Mouse (Mus musculus) neural tube, embryonic 14.5 days (tissue): ENCODE measurements around the gene Calm5. TPM values are rescaled to one million over a fixed set of nuclear protein-coding genes. Genes with fewer than 3 reads are reported as not detected.
"Not testable (repeated sequence)": the region's sequence is repeated elsewhere in the genome, so short reads cannot be mapped to it uniquely, and the experiment has no call there.

Experiments
- ATAC-seq: fragments of 200-750 bp; cut with Nextera tagmentation; 2 replicates; pipeline ENCODE4 v1.8.0; 2017; ENCODE audit warnings: low read depth, mild to moderate bottlenecking, moderate TSS enrichment, moderate library complexity
- H3K27ac ChIP-seq: fragments of 300-500 bp; sonication (generic); 2 replicates; pipeline ENCODE4 v1.5.1; 2014; ENCODE audit warnings: low read depth, mild to moderate bottlenecking, control low read depth, low read length, moderate library complexity, mixed read lengths
- H3K27me3 ChIP-seq: fragments of 300-500 bp; sonication (generic); 2 replicates; pipeline ENCODE4 v1.6.1; 2014; ENCODE audit warnings: low read length; ENCODE audit not compliant: control insufficient read depth, insufficient read depth
- H3K36me3 ChIP-seq: fragments of 300-500 bp; sonication (generic); 2 replicates; pipeline ENCODE4 v1.6.1; 2014; ENCODE audit warnings: low read length, mixed read lengths; ENCODE audit not compliant: control insufficient read depth, insufficient read depth
- H3K4me1 ChIP-seq: fragments of 300-500 bp; sonication (generic); 2 replicates; pipeline ENCODE4 v1.6.1; 2014; ENCODE audit warnings: low read length; ENCODE audit not compliant: control insufficient read depth, insufficient read depth
- H3K4me2 ChIP-seq: fragments of 300-500 bp; sonication (generic); 2 replicates; pipeline ENCODE4 v1.6.1; 2014; ENCODE audit warnings: mild to moderate bottlenecking, low read depth, low read length, control low read depth
- H3K4me3 ChIP-seq: fragments of 300-500 bp; sonication (generic); 2 replicates; pipeline ENCODE4 v1.5.1; 2014; ENCODE audit warnings: low read depth, low read length, control low read depth, mixed read lengths
- H3K9ac ChIP-seq: fragments of 300-500 bp; sonication (generic); replicated peaks from 2 replicates; pipeline ENCODE4 v1.6.1; 2014; ENCODE audit warnings: low read depth, mild to moderate bottlenecking, control low read depth, low read length, mixed read lengths
- H3K9me3 ChIP-seq: fragments of 300-500 bp; sonication (generic); 2 replicates; pipeline ENCODE4 v1.6.1; 2016; ENCODE audit warnings: low read length; ENCODE audit not compliant: control insufficient read depth
- WGBS: fragments of 180-500 bp; shearing (Covaris S2); extraction: QIAGEN DNeasy Blood & Tissue Kit; methylation state at CpG from one replicate; pipeline ENCODE4 v1.1.7; 2014; 5-methylcytosine and 5-hydroxymethylcytosine counted together
- polyA plus RNA-seq: library from polyadenylated mRNA; unstranded; fragments of >200 nt; fragmentation: Nextera tagmentation; extraction: Ambion mirVana; gene quantifications from 2 replicates; pipeline ENCODE4 v1.2.1, GENCODE M21; 2014

Gene Calm5
- polyA plus RNA-seq, result not detected in 2 replicates

- H3K9me3 ChIP-seq, ATAC-seq, H3K36me3 ChIP-seq, H3K4me2 ChIP-seq, H3K4me3 ChIP-seq, H3K27me3 ChIP-seq, H3K27ac ChIP-seq, H3K9ac ChIP-seq, H3K4me1 ChIP-seq: not testable (repeated sequence)
- WGBS, result 86% methylated on average over 3 of the region's 3 CpGs
Measured at GRCm38 (mm10) chr13:3853648-3854333, at the start of gene Calm5. Gene Calm5 (plus strand): TSS chr13:3854173.

- WGBS, result 93% methylated on average over 13 of the region's 13 CpGs
- no peak within 1 kb of the TSS for H3K4me2 ChIP-seq
- H3K4me1 ChIP-seq, result no peaks in the 10 kb centered on the region
- no peaks in the 10 kb centered on the region for H3K36me3 ChIP-seq
- H3K27ac ChIP-seq, result no peak within 1 kb of the TSS
- H3K9me3 ChIP-seq, result no peaks in the 10 kb centered on the region
- no peak within 1 kb of the TSS for H3K9ac ChIP-seq
- no peaks in the 10 kb centered on the region for H3K27me3 ChIP-seq
- ATAC-seq, result no peak
- H3K4me3 ChIP-seq, result no peak within 1 kb of the TSS
Measured at GRCm38 (mm10) chr13:3804186-3804585, 49.8 kb upstream of the Calm5 start, which contains the start of gene Calml3. Gene Calml3 (minus strand): TSS chr13:3804316.

GRCm38 (mm10) chr13:3805132-3805531, 48.8 kb upstream of the Calm5 start:
- no peak for ATAC-seq
- Histone ChIP-seq H3K4me2 (no peak overlapping the region), H3K27me3 (no peaks in the 10 kb centered on the region), H3K4me3 (no peak overlapping the region), H3K9ac (no peak overlapping the region), H3K4me1 (no peaks in the 10 kb centered on the region), H3K27ac (no peak overlapping the region), H3K9me3 (no peaks in the 10 kb centered on the region), H3K36me3 (no peaks in the 10 kb centered on the region)
- 66% methylated on average over 2 of the region's 2 CpGs for WGBS

- Histone ChIP-seq H3K27ac (no peak overlapping the region), H3K36me3 (no peaks in the 10 kb centered on the region), H3K4me3 (no peak overlapping the region), H3K9me3 (no peaks in the 10 kb centered on the region), H3K4me2 (no peak overlapping the region), H3K27me3 (no peaks in the 10 kb centered on the region), H3K4me1 (no peaks in the 10 kb centered on the region), H3K9ac (no peak overlapping the region)
- WGBS, result 71% methylated on average over 5 of the region's 5 CpGs
- no peak for ATAC-seq
Measured at GRCm38 (mm10) chr13:3805638-3806037, 48.3 kb upstream of the Calm5 start.

GRCm38 (mm10) chr13:3807131-3807827, 46.7 kb upstream of the Calm5 start:
- Histone ChIP-seq H3K4me1 (no peaks in the 10 kb centered on the region), H3K4me3 (no peak overlapping the region), H3K4me2 (no peak overlapping the region), H3K27me3 (no peaks in the 10 kb centered on the region), H3K9me3 (no peaks in the 10 kb centered on the region), H3K9ac (no peak overlapping the region), H3K36me3 (no peaks in the 10 kb centered on the region), H3K27ac (no peak overlapping the region)
- ATAC-seq, result no peak
- 81% methylated on average over 7 of the region's 7 CpGs for WGBS

- WGBS, result 83% methylated on average over 5 of the region's 5 CpGs
Measured at GRCm38 (mm10) chr13:3818012-3818739, 35.8 kb upstream of the Calm5 start.

GRCm38 (mm10) chr13:3818740-3819076, 35.3 kb upstream of the Calm5 start:
- no peaks in the 10 kb centered on the region for H3K9me3 ChIP-seq
- H3K4me1 ChIP-seq, result no peaks in the 10 kb centered on the region
- 92% methylated on average over 2 of the region's 2 CpGs for WGBS
- H3K36me3 ChIP-seq, result no peaks in the 10 kb centered on the region
- no peak overlapping the region for H3K4me3 ChIP-seq
- H3K27ac ChIP-seq, result no peak overlapping the region
- H3K27me3 ChIP-seq, result no peaks in the 10 kb centered on the region
- no peak overlapping the region for H3K9ac ChIP-seq
- ATAC-seq, result no peak
- no peak overlapping the region for H3K4me2 ChIP-seq

More at GRCm38 (mm10) chr13:3818012-3818739, 35.8 kb upstream of the Calm5 start:
- H3K27ac ChIP-seq, result no peak overlapping the region
- no peak overlapping the region for H3K9ac ChIP-seq
- ATAC-seq, result no peak
- H3K4me2 ChIP-seq, result no peak overlapping the region
- H3K4me3 ChIP-seq, result no peak overlapping the region
- no peaks in the 10 kb centered on the region for H3K4me1 ChIP-seq
- H3K9me3 ChIP-seq, result no peaks in the 10 kb centered on the region
- H3K36me3 ChIP-seq, result no peaks in the 10 kb centered on the region
- no peaks in the 10 kb centered on the region for H3K27me3 ChIP-seq

- Histone ChIP-seq H3K9me3 (no peaks in the 10 kb centered on the region), H3K4me1 (no peaks in the 10 kb centered on the region), H3K27me3 (no peaks in the 10 kb centered on the region), H3K36me3 (no peaks in the 10 kb centered on the region), H3K27ac (no peak overlapping the region), H3K4me3 (no peak overlapping the region), H3K4me2 (no peak overlapping the region), H3K9ac (no peak overlapping the region)
- whole genome bisulfite sequencing, result 72% methylated on average over 4 of the region's 4 CpGs
- no peak for ATAC-seq
Measured at GRCm38 (mm10) chr13:3822105-3822504, 31.9 kb upstream of the Calm5 start.

GRCm38 (mm10) chr13:3825726-3826125, 28.2 kb upstream of the Calm5 start:
- Histone ChIP-seq H3K9ac (no peak overlapping the region), H3K4me1 (no peaks in the 10 kb centered on the region), H3K9me3 (no peaks in the 10 kb centered on the region), H3K4me3 (no peak overlapping the region), H3K4me2 (no peak overlapping the region), H3K36me3 (no peaks in the 10 kb centered on the region), H3K27me3 (no peaks in the 10 kb centered on the region), H3K27ac (no peak overlapping the region)
- ATAC-seq, result no peak
